Mouse (Mus musculus): ENCODE measurements around the gene Spata3. TPM values are rescaled to one million over a fixed set of nuclear protein-coding genes. Genes with fewer than 3 reads are reported as not detected.
"Not testable (repeated sequence)": the region's sequence is repeated elsewhere in the genome, so short reads cannot be mapped to it uniquely, and the experiment has no call there.

Gene Spata3
- polyA plus RNA-seq, 1 experiment from 2014 or later: 0.32 TPM

DNA sequence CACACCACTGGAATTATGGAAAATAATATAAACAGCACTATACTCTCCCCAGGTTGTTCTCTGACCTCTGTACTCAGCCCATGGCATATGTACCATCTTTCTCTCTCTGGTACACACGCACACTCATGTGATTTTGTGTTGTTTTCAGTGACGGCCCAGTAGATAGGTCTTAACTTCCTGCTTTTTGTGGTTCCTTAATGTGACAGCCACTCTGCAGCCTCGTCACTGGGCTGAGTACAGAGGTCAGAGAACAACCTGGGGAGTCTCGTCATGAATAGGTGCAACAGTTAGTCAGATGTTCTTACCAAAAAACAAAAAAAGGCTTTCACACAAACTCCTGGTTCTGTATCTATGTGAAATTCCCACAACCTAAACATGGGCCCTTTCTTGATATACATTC lies 28.3 kb upstream of the Spata3 start:
- H3K9ac ChIP-seq (replicated peaks; ENCODE audit: low read length): no peak overlapping the region
- no peaks in the 10 kb centered on the region for H3K27me3 ChIP-seq (ENCODE audit: control insufficient read depth, insufficient read depth, low read length)
- H3K9me3 ChIP-seq (ENCODE audit: control insufficient read depth, low read length): no peaks in the 10 kb centered on the region
- H3K4me3 ChIP-seq (replicated peaks; ENCODE audit: low read depth, low read length): no peak overlapping the region
- ATAC-seq (ENCODE audit: low FRiP score, low TSS enrichment) (no peak), DNase-seq (no peak)
- WGBS: 76% methylated on average over 4 of the region's 4 CpGs
- no peaks in the 10 kb centered on the region for H3K4me1 ChIP-seq (ENCODE audit: control insufficient read depth, insufficient read depth, low read length)
- H3K4me2 ChIP-seq (ENCODE audit: low read length): no peak overlapping the region
- H3K27ac ChIP-seq (replicated peaks; ENCODE audit: low read depth, low read length): no peak overlapping the region
- H3K36me3 ChIP-seq (ENCODE audit: control insufficient read depth, insufficient read depth, low read length): no peaks in the 10 kb centered on the region

DNA sequence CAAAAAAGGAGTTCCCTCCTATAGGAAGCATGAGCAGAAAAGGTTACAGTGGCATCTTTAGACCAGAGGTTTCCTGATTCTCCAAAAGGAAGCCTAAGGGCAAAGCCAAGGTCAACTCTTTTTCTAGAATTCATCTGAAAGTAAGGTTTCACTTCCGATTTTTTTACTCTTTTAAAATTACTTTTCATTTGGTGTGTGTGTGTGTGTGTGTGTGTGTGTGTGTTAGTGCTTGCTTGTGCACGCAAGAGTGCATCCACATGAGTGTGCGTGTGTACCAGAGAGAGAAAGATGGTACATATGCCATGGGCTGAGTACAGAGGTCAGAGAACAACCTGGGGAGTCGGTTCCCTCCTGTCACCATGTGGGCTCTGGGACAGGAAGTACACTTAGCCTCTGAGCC lies 27.7 kb upstream of the Spata3 start:
- H3K4me1 ChIP-seq (ENCODE audit: control insufficient read depth, insufficient read depth, low read length); DNase-seq; ATAC-seq (ENCODE audit: low FRiP score, low TSS enrichment); H3K27me3 ChIP-seq (ENCODE audit: control insufficient read depth, insufficient read depth, low read length); H3K9me3 ChIP-seq (ENCODE audit: control insufficient read depth, low read length); H3K36me3 ChIP-seq (ENCODE audit: control insufficient read depth, insufficient read depth, low read length); H3K4me2 ChIP-seq (ENCODE audit: low read length); H3K9ac ChIP-seq (replicated peaks; ENCODE audit: low read length); H3K27ac ChIP-seq (replicated peaks; ENCODE audit: low read depth, low read length); H3K4me3 ChIP-seq (replicated peaks; ENCODE audit: low read depth, low read length): not testable (repeated sequence)
- WGBS: 93% methylated on average over 4 of the region's 4 CpGs

DNA sequence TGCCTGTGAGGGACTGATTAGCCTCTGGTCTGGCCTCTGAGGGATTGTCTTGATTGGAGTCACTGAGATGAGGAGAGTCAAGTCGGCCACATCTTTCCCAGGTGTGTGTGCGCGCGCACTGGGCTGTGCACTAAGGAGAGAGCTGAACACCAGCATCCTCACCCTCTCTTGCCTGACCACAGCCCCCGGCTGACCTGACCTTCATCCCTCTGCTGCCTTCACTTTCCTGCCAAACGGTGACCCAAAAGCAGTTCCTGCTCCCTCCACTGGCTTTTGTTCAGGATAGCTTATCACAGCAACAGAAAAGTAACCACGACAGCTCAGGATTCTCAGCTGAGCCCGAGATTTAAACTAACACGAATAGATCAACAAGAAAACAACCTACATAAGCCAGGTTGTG lies 24.4 kb upstream of the Spata3 start:
- H3K9me3 ChIP-seq (ENCODE audit: control insufficient read depth, low read length): no peaks in the 10 kb centered on the region
- H3K36me3 ChIP-seq (ENCODE audit: control insufficient read depth, insufficient read depth, low read length): no peaks in the 10 kb centered on the region
- DNase-seq: no peak
- H3K27me3 ChIP-seq (ENCODE audit: control insufficient read depth, insufficient read depth, low read length): no peaks in the 10 kb centered on the region
- no peaks in the 10 kb centered on the region for H3K4me1 ChIP-seq (ENCODE audit: control insufficient read depth, insufficient read depth, low read length)
- no peak overlapping the region for H3K9ac ChIP-seq (replicated peaks; ENCODE audit: low read length)
- no peak overlapping the region for H3K27ac ChIP-seq (replicated peaks; ENCODE audit: low read depth, low read length)
- 81% methylated on average over 9 of the region's 9 CpGs for WGBS
- H3K4me3 ChIP-seq (replicated peaks; ENCODE audit: low read depth, low read length): no peak overlapping the region
- no peak for ATAC-seq (ENCODE audit: low FRiP score, low TSS enrichment)
- no peak overlapping the region for H3K4me2 ChIP-seq (ENCODE audit: low read length)

DNA sequence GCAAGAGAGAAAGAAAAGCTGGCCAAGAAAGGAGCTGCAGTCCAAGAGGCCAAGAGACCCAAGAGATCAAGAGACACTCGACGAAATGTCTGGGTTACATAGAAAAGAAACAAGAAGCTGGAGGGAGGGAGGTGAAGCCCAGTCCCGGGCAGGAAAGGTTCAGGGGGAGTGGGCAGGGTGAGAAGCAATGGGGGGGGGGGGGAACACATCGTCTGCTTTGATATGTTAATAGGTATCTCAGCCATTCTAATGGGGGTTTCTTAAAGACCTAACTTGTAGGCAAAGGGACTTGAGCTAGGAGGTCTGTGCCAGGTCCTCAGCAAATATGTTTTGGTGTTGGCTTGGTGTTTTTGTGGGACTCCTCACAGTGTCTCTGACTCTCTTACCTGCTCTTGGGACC lies 23.1 kb upstream of the Spata3 start:
- no peak overlapping the region for H3K4me2 ChIP-seq (ENCODE audit: low read length)
- DNase-seq (no peak), ATAC-seq (ENCODE audit: low FRiP score, low TSS enrichment) (no peak)
- 68% methylated on average over 4 of the region's 4 CpGs for WGBS
- H3K27me3 ChIP-seq (ENCODE audit: control insufficient read depth, insufficient read depth, low read length): no peaks in the 10 kb centered on the region
- H3K4me1 ChIP-seq (ENCODE audit: control insufficient read depth, insufficient read depth, low read length): no peaks in the 10 kb centered on the region
- H3K4me3 ChIP-seq (replicated peaks; ENCODE audit: low read depth, low read length): no peak overlapping the region
- no peak overlapping the region for H3K27ac ChIP-seq (replicated peaks; ENCODE audit: low read depth, low read length)
- no peaks in the 10 kb centered on the region for H3K36me3 ChIP-seq (ENCODE audit: control insufficient read depth, insufficient read depth, low read length)
- H3K9ac ChIP-seq (replicated peaks; ENCODE audit: low read length): no peak overlapping the region
- H3K9me3 ChIP-seq (ENCODE audit: control insufficient read depth, low read length): no peaks in the 10 kb centered on the region

DNA sequence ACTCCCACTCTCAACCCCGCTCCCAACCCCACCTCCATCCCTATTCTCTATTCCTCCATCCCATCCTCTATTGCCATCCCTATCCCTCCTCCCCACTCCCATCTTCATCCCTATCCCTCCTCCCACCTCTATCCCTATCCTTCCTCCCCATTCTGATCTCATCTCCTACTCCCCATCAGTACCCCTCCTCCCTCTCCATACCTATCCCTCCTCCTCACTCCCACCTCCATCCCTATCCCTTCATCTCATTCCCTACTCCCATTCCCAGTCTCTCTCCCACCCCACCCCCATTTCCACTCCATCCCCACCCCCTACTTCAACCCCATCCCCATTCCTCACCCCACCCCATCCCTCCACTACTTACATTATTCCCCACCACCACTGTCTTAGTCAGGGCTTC lies 19.4 kb upstream of the Spata3 start:
- no peak overlapping the region for H3K4me3 ChIP-seq (replicated peaks; ENCODE audit: low read depth, low read length)
- no peak overlapping the region for H3K27ac ChIP-seq (replicated peaks; ENCODE audit: low read depth, low read length)
- H3K4me2 ChIP-seq (ENCODE audit: low read length): no peak overlapping the region
- no peak overlapping the region for H3K9ac ChIP-seq (replicated peaks; ENCODE audit: low read length)
- no peaks in the 10 kb centered on the region for H3K27me3 ChIP-seq (ENCODE audit: control insufficient read depth, insufficient read depth, low read length)
- no peak for ATAC-seq (ENCODE audit: low FRiP score, low TSS enrichment)
- no peaks in the 10 kb centered on the region for H3K36me3 ChIP-seq (ENCODE audit: control insufficient read depth, insufficient read depth, low read length)
- H3K4me1 ChIP-seq (ENCODE audit: control insufficient read depth, insufficient read depth, low read length): no peaks in the 10 kb centered on the region
- no peaks in the 10 kb centered on the region for H3K9me3 ChIP-seq (ENCODE audit: control insufficient read depth, low read length)
- WGBS: 97% methylated on average over 1 of the region's 1 CpGs
- DNase-seq: no peak

DNA sequence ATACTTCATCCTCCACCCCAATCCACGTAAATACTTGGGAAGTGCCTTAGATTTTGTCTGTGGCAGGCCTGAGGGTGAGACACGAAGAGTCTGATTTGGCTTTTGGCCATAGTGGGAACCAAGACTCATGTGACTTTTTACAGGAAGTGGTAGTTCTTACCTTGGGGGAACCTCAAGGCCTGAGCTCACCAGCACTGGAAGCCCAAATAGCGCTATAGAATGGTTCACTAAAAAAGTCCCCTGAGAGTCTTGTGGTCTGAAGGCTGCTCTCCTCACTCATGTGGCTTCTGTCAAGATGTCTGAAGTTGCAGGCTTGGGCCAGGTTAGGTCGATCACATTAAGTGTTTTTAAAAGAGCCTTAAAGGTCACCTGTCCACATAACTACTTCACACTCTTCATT lies 18.6 kb upstream of the Spata3 start:
- no peak overlapping the region for H3K4me3 ChIP-seq (replicated peaks; ENCODE audit: low read depth, low read length)
- H3K27ac ChIP-seq (replicated peaks; ENCODE audit: low read depth, low read length): no peak overlapping the region
- 90% methylated on average over 4 of the region's 4 CpGs for WGBS
- no peaks in the 10 kb centered on the region for H3K36me3 ChIP-seq (ENCODE audit: control insufficient read depth, insufficient read depth, low read length)
- no peak overlapping the region for H3K9ac ChIP-seq (replicated peaks; ENCODE audit: low read length)
- ATAC-seq (ENCODE audit: low FRiP score, low TSS enrichment) (no peak), DNase-seq (no peak)
- no peak overlapping the region for H3K4me2 ChIP-seq (ENCODE audit: low read length)
- no peaks in the 10 kb centered on the region for H3K4me1 ChIP-seq (ENCODE audit: control insufficient read depth, insufficient read depth, low read length)
- no peaks in the 10 kb centered on the region for H3K9me3 ChIP-seq (ENCODE audit: control insufficient read depth, low read length)
- no peaks in the 10 kb centered on the region for H3K27me3 ChIP-seq (ENCODE audit: control insufficient read depth, insufficient read depth, low read length)

DNA sequence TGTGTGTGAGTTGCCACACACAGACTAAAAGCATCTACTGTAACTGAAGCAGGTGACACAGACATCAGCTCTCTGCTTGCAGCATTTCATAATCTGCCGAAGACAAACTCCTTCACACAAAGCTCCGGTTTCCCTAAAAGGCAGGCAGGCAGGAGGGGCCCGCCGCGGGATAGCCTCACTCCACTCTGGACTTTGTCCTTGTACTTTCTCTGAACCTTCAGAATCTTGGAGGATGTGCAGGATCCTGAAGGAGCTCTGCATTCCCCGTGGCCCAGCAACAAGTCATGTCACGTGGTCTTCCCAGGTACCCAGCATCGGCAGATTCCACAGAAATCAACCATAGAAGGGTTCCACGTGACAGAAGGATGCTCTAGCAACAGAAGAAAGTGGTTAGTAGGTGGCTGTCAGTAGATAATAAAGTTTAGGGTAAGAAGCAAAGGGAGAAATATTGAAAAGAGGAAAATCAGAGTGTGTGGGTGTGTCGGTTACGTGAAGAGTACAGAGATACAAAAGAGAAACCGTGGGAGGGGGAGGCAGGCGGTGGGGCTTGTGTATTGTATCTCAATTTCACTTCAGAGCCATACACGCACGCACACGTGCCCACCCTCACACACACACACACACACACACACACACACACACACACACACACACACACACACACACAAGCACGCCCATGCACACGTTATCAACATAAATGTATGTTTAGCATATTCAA lies 16.6 kb upstream of the Spata3 start:
- H3K4me1 ChIP-seq (ENCODE audit: control insufficient read depth, insufficient read depth, low read length): no peaks in the 10 kb centered on the region
- no peaks in the 10 kb centered on the region for H3K27me3 ChIP-seq (ENCODE audit: control insufficient read depth, insufficient read depth, low read length)
- no peaks in the 10 kb centered on the region for H3K9me3 ChIP-seq (ENCODE audit: control insufficient read depth, low read length)
- no peak overlapping the region for H3K27ac ChIP-seq (replicated peaks; ENCODE audit: low read depth, low read length)
- DNase-seq (no peak), ATAC-seq (ENCODE audit: low FRiP score, low TSS enrichment) (no peak)
- WGBS: 85% methylated on average over 18 of the region's 18 CpGs
- H3K4me3 ChIP-seq (replicated peaks; ENCODE audit: low read depth, low read length): no peak overlapping the region
- H3K9ac ChIP-seq (replicated peaks; ENCODE audit: low read length): no peak overlapping the region
- H3K36me3 ChIP-seq (ENCODE audit: control insufficient read depth, insufficient read depth, low read length): no peaks in the 10 kb centered on the region
- H3K4me2 ChIP-seq (ENCODE audit: low read length): no peak overlapping the region

DNA sequence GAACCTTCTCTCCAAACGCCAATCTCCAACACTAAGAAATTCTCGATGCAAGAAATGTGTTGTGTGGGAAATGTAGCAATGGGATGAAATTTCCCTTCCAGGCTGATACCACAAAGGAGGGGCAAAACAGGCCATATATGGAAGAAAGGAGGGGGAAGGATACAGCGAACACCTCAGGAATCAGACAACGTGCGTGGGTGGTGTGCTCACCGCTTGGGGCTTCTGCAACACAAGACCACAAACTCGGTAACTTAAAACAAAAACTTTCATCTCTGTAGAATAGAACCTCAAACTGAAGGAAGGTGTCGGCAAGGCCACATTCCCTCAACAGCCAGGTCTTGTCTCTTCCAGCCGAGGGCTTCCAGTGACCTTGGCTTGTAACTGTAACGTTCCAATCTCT lies 11.1 kb upstream of the Spata3 start:
- no peaks in the 10 kb centered on the region for H3K36me3 ChIP-seq (ENCODE audit: control insufficient read depth, insufficient read depth, low read length)
- no peak overlapping the region for H3K4me3 ChIP-seq (replicated peaks; ENCODE audit: low read depth, low read length)
- H3K27ac ChIP-seq (replicated peaks; ENCODE audit: low read depth, low read length): no peak overlapping the region
- ATAC-seq (ENCODE audit: low FRiP score, low TSS enrichment) (no peak), DNase-seq (no peak)
- H3K9ac ChIP-seq (replicated peaks; ENCODE audit: low read length): no peak overlapping the region
- 93% methylated on average over 10 of the region's 10 CpGs for WGBS
- no peak overlapping the region for H3K4me2 ChIP-seq (ENCODE audit: low read length)
- H3K27me3 ChIP-seq (ENCODE audit: control insufficient read depth, insufficient read depth, low read length): no peaks in the 10 kb centered on the region
- no peaks in the 10 kb centered on the region for H3K4me1 ChIP-seq (ENCODE audit: control insufficient read depth, insufficient read depth, low read length)
- H3K9me3 ChIP-seq (ENCODE audit: control insufficient read depth, low read length): no peaks in the 10 kb centered on the region

DNA sequence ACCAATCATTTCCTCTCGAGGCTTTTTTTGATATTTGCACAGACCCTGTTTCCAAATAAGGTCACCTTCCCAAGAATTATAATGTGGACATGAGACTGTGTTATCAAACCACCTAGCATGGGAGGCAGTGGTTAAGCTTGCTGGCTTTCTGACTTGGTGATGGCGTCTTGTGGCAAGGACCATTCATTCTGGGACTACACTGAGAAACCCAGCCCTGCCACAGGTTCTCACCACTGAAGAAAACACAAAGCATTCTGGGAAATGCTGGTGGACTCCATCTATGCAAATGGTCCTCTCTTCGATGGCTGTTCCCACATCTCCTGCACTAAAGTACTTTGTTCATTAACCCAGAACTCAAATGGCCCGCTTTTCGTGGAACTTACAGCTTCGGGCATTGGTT lies 10.6 kb upstream of the Spata3 start:
- Histone ChIP-seq H3K9ac (replicated peaks; ENCODE audit: low read length) (no peak overlapping the region), H3K9me3 (ENCODE audit: control insufficient read depth, low read length) (no peaks in the 10 kb centered on the region), H3K4me2 (ENCODE audit: low read length) (no peak overlapping the region), H3K27me3 (ENCODE audit: control insufficient read depth, insufficient read depth, low read length) (no peaks in the 10 kb centered on the region), H3K27ac (replicated peaks; ENCODE audit: low read depth, low read length) (no peak overlapping the region), H3K36me3 (ENCODE audit: control insufficient read depth, insufficient read depth, low read length) (no peaks in the 10 kb centered on the region), H3K4me3 (replicated peaks; ENCODE audit: low read depth, low read length) (no peak overlapping the region), H3K4me1 (ENCODE audit: control insufficient read depth, insufficient read depth, low read length) (no peaks in the 10 kb centered on the region)
- WGBS: 89% methylated on average over 6 of the region's 6 CpGs
- ATAC-seq (ENCODE audit: low FRiP score, low TSS enrichment) (no peak), DNase-seq (no peak)
